9 mouse cellular contexts compared by ENCODE assay signal in genomic region chr2:32816946-32817581, GRCm38 (mm10). TPM values are rescaled to one million over a fixed set of nuclear protein-coding genes. Genes with fewer than 3 reads are reported as not detected.
DNase-seq lines count a peak whose midpoint lies in the region; ATAC-seq lines count a peak whose summit lies in the region.
"Had no signal": no experiment of that assay in that cellular context is flagged by ENCODE, and none has a peak within 500 bp of the region (broad histone marks: within the 10 kb centered on the region; RNA-seq: fewer than 3 reads in every experiment).

No protein-coding gene starts in this region.

- no peak overlapping the region for H3K4me2 ChIP-seq in neural tube, embryonic 11.5 days (ENCODE audit: low read depth)
- H3K4me2 ChIP-seq in hindbrain, embryonic 15.5 days: no peak overlapping the region
- peak overlapping the region; percentile 25 for H3K4me2 ChIP-seq in limb, embryonic 13.5 days (replicated peaks)

- H3K36me3 ChIP-seq in neural tube, embryonic 11.5 days (ENCODE audit: control insufficient read depth, insufficient read depth, low read length): peaks cover 5% of the 10 kb centered on the region
- peaks cover 53% of the 10 kb centered on the region for H3K36me3 ChIP-seq in hindbrain, embryonic 15.5 days
- H3K36me3 ChIP-seq in limb, embryonic 13.5 days: peaks cover 30% of the 10 kb centered on the region

- DNase-seq in neural tube, embryonic 11.5 days (ENCODE audit: low spot score): no peak
- DNase-seq in neural tube, embryonic 10.5 days (ENCODE audit: extremely low spot score, low spot score): no peak
- peak; percentile 31 for DNase-seq in right cerebral cortex, postnatal 14 days
- DNase-seq in testis, postnatal 14 days (ENCODE audit: low spot score): no peak
- DNase-seq in urinary bladder, adult 2 months (ENCODE audit: low spot score): no peak
- DNase-seq in yolk sac, embryonic 10.5 days (ENCODE audit: low spot score): no peak

- H3K9ac ChIP-seq in neural tube, embryonic 11.5 days (ENCODE audit: low read length): no peak overlapping the region
- H3K9ac ChIP-seq in hindbrain, embryonic 15.5 days: no peak overlapping the region
- H3K9ac ChIP-seq in limb, embryonic 13.5 days: no peak overlapping the region

- H3K27me3 ChIP-seq in neural tube, embryonic 11.5 days (ENCODE audit: control insufficient read depth, insufficient read depth, low read length): no peaks in the 10 kb centered on the region
- H3K27me3 ChIP-seq in hindbrain, embryonic 15.5 days: no peaks in the 10 kb centered on the region
- H3K27me3 ChIP-seq in limb, embryonic 13.5 days: no peaks in the 10 kb centered on the region

- H3K4me3 ChIP-seq in neural tube, embryonic 11.5 days (ENCODE audit: low read depth, low read length): no peak overlapping the region
- H3K4me3 ChIP-seq in hindbrain, embryonic 15.5 days: no peak overlapping the region
- H3K4me3 ChIP-seq in limb, embryonic 13.5 days: no peak overlapping the region

- ATAC-seq in neural tube, embryonic 11.5 days (ENCODE audit: insufficient read depth, low FRiP score, low TSS enrichment): no peak
- ATAC-seq in hindbrain, embryonic 15.5 days (ENCODE audit: low FRiP score, low read depth): 0 out of 2 replicates have a peak, but pooled peaks have one; percentile 27
- peak; percentile 73 for ATAC-seq in limb, embryonic 13.5 days (ENCODE audit: low FRiP score, low read depth)

- peak overlapping the region; percentile 27; the same call in 1 of the 2 replicates for H3K27ac ChIP-seq in neural tube, embryonic 11.5 days (ENCODE audit: low read depth, low read length)
- H3K27ac ChIP-seq in hindbrain, embryonic 15.5 days (replicated peaks): peak overlapping the region; percentile 56
- peak overlapping the region; percentile 53; the same call in 1 of the 2 replicates for H3K27ac ChIP-seq in limb, embryonic 13.5 days
- H3K27ac ChIP-seq: macrophage had no signal

- 70% methylated on average over 17 of the region's 17 CpGs for WGBS in neural tube, embryonic 11.5 days
- WGBS in hindbrain, embryonic 15.5 days: 56% methylated on average over 17 of the region's 17 CpGs
- 20% methylated on average over 17 of the region's 17 CpGs for WGBS in limb, embryonic 13.5 days

- H3K4me1 ChIP-seq in neural tube, embryonic 11.5 days (ENCODE audit: control insufficient read depth, insufficient read depth, low read length): 0 out of 2 replicates have a peak, but pooled peaks cover 3% of the 10 kb centered on the region
- 0 out of 2 replicates have a peak, but pooled peaks cover 10% of the 10 kb centered on the region for H3K4me1 ChIP-seq in hindbrain, embryonic 15.5 days (replicated peaks)
- H3K4me1 ChIP-seq in limb, embryonic 13.5 days: peaks cover 20% of the 10 kb centered on the region

- no peaks in the 10 kb centered on the region for H3K9me3 ChIP-seq in neural tube, embryonic 11.5 days (ENCODE audit: control insufficient read depth, low read length)
- H3K9me3 ChIP-seq in hindbrain, embryonic 15.5 days: no peaks in the 10 kb centered on the region
- no peaks in the 10 kb centered on the region for H3K9me3 ChIP-seq in limb, embryonic 13.5 days

RNA-seq across cellular contexts. Expression of gene Stxbp1, which starts 30.0 kb away (rescaled TPM):
- polyA plus RNA-seq in neural tube, embryonic 11.5 days (2014; fragmentation: Nextera tagmentation; extraction: Ambion mirVana): 74.0 and 89.9 TPM in 2 replicates
- 296 and 323 TPM in 2 replicates for polyA plus RNA-seq in hindbrain, embryonic 15.5 days (2015; fragmentation: Nextera tagmentation; extraction: Ambion mirVana)
- 20.8 and 20.9 TPM in 2 replicates for polyA plus RNA-seq in limb, embryonic 13.5 days (2015; fragmentation: Nextera tagmentation; extraction: Ambion mirVana)
- polyA plus RNA-seq in urinary bladder, adult 2 months (2012; rRNA removed): 15.8 and 19.8 TPM in 2 replicates

RNA-seq across cellular contexts. Expression of gene Cfap157, which starts 32.8 kb away (rescaled TPM):
- 0.87 TPM in 1 of 2 replicates, not detected in the other for polyA plus RNA-seq in neural tube, embryonic 11.5 days (2014; fragmentation: Nextera tagmentation; extraction: Ambion mirVana)
- polyA plus RNA-seq in hindbrain, embryonic 15.5 days (2015; fragmentation: Nextera tagmentation; extraction: Ambion mirVana): 1.3 and 2.0 TPM in 2 replicates
- 1.3 TPM in 2 replicates for polyA plus RNA-seq in limb, embryonic 13.5 days (2015; fragmentation: Nextera tagmentation; extraction: Ambion mirVana)
- 0.29 and 0.41 TPM in 2 replicates for polyA plus RNA-seq in urinary bladder, adult 2 months (2012; rRNA removed)
- polyA plus RNA-seq: macrophage had no signal

RNA-seq across cellular contexts. Expression of gene Ptrh1, which starts 41.5 kb away (rescaled TPM):
- polyA plus RNA-seq in neural tube, embryonic 11.5 days (2014; fragmentation: Nextera tagmentation; extraction: Ambion mirVana): 3.4 and 3.6 TPM in 2 replicates
- polyA plus RNA-seq in hindbrain, embryonic 15.5 days (2015; fragmentation: Nextera tagmentation; extraction: Ambion mirVana): 4.3 and 5.0 TPM in 2 replicates
- 5.2 and 6.7 TPM in 2 replicates for polyA plus RNA-seq in limb, embryonic 13.5 days (2015; fragmentation: Nextera tagmentation; extraction: Ambion mirVana)
- polyA plus RNA-seq in urinary bladder, adult 2 months (2012; rRNA removed): 8.6 and 10.4 TPM in 2 replicates

RNA-seq across cellular contexts. Expression of gene Ttc16, which starts 41.6 kb away (rescaled TPM):
- 0.27 and 1.1 TPM in 2 replicates for polyA plus RNA-seq in neural tube, embryonic 11.5 days (2014; fragmentation: Nextera tagmentation; extraction: Ambion mirVana)
- 0.59 and 0.62 TPM in 2 replicates for polyA plus RNA-seq in hindbrain, embryonic 15.5 days (2015; fragmentation: Nextera tagmentation; extraction: Ambion mirVana)
- 0.37 and 0.61 TPM in 2 replicates for polyA plus RNA-seq in limb, embryonic 13.5 days (2015; fragmentation: Nextera tagmentation; extraction: Ambion mirVana)
- polyA plus RNA-seq in urinary bladder, adult 2 months (2012; rRNA removed): 0.80 and 0.85 TPM in 2 replicates
- polyA plus RNA-seq: macrophage had no signal

RNA-seq across cellular contexts. Expression of gene Fam129b, which starts 58.9 kb away (rescaled TPM):
- 17.0 and 17.2 TPM in 2 replicates for polyA plus RNA-seq in neural tube, embryonic 11.5 days (2014; fragmentation: Nextera tagmentation; extraction: Ambion mirVana)
- polyA plus RNA-seq in hindbrain, embryonic 15.5 days (2015; fragmentation: Nextera tagmentation; extraction: Ambion mirVana): 33.5 and 33.9 TPM in 2 replicates
- polyA plus RNA-seq in limb, embryonic 13.5 days (2015; fragmentation: Nextera tagmentation; extraction: Ambion mirVana): 48.5 and 55.8 TPM in 2 replicates
- polyA plus RNA-seq in urinary bladder, adult 2 months (2012; rRNA removed): 99.6 and 102 TPM in 2 replicates
